Mouse (Mus musculus) kidney, postnatal 4 days (tissue): ENCODE measurements around the gene Epha7.

Experiments
- DNase-seq, 2 experiments: peaks; one replicate each; pipeline ENCODE4 v3.0.0; 2021; ENCODE audit warnings: mixed read lengths in 2 of 2

Gene Epha7

DNA sequence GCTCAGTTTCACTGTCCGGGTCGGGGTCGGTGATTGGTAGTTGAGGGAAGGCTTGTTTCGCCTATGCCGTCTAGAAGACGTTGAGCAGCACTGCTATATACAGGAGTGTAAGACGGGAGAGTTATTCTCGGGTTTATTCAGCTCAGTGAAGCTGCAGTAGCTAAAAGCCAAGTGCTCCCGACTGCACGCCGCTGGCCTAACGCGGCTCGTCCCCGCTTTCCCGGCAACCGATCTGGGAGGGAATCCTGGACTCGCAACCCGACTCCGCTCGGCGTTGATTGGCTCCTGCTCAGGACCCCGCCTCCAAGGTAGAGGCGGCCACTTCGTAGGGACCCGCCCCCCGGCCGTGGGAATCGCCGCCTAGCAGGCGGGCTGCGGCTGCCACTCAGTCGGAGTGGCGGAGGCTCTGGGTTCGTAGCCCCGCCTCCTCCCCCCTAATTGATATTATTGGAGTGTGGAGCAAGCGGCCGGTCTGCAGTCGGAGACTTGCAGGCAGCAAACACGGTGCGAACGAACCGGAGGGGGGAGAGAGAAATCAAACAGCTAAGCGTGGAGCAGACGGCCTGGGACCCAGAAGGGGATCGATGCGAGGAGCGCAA, at the start of gene Epha7:
TSS of gene Epha7 (plus strand) at position 441 of the 599 bp plus-strand sequence.
- peak; percentile 97 to 98 for DNase-seq

- DNase-seq: no peak
Measured at GRCm38 (mm10) chr4:28783961-28784360, 29.0 kb upstream of the Epha7 start.

DNA sequence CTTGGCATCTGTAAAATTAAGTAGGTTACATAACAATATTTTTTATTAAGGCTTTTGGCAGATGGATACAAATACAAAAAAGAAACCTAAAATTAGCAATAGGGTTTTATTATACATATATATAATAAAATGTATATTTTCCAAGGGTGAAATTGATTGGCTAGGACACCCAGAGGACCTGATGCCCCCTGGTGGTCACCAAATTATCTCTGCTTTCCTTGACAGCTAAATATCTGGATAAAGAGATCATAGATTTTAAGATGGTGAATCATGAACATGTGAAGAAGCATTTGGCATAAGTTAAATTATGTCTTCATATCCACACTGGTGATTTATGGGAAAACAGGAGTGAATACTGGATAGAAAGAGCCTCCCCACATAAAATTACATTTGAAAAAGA, 4.1 kb upstream of the Epha7 start:
- DNase-seq: peak; percentile 36 to 45

- no peak for DNase-seq
Measured at GRCm38 (mm10) chr4:28809703-28810102, 3.2 kb upstream of the Epha7 start.

GRCm38 (mm10) chr4:28813551-28814475, 882 bp downstream of the Epha7 start:
- peak; percentile 64 to 74 for DNase-seq

DNA sequence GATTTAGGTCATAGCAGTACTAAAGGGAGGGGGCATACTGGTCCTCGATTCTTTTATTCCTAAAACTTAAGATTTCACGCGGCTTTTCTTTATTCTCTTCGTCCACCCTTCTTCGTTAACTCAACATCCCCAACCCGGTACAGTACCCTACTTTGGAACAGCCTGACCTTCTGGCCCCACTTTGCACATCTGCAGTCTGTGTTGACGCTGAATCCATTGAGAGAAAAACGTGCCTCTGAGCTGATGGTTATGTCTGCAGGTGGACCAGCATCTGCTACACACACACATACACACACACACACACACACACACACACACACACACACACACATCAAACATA, 1.5 kb downstream of the Epha7 start:
- DNase-seq: no peak

DNA sequence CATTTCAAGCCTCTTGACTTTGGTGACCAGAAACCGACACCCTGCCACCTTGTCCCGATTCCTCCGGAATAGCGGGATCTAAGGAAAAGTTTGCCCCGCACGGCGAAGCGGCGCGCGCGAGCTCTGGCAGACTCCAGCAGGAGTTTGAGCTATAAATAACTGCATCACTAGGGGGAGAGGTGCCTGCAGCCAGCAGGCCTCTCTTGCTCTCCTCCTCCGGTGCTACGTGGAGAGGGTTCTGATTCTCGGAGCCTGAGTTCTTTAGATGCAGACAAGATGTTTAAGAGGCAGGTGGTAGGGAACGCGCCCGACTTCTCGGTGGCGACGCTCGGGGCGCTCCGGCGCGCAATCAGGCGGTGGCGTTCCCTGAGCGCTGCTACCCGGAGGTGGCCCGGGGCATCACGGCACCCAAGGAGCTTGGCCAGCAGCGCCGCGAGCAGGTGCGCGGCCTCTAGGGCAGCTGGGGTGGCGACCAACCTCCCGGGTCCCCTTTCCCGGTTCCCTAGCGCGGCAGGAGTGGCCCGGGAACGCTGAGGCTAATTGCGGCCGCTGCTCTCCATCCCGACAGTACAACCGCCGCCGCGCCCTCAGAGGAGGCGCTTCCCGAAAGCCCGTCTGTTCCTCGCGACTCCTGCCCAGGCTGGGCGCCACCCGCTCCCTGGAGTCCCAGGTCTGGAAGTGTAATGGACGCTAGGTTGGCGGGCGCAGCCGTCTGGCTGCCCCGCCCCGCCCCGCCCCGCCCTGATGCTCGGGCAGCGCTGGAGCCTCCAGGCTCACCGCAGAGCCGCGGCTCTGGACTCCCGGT, 2.1 kb downstream of the Epha7 start:
- peak; percentile 69 to 80 for DNase-seq

DNA sequence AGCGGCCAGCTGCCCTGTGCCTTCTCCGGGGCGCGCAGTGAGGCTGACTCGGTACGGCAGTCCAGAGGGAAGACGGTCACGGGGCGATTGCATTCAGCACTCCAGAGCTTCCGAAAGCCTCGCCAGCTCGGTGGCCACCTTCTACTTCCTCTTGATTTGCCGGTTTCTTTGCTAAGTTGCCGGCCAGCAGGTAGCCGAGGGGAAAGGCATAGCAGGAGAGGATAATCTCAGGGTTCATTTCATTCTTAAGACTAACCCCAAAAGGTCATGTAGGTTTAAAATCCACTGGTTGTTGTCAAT, 2.6 kb downstream of the Epha7 start:
- no peak for DNase-seq

- no peak for DNase-seq
Measured at GRCm38 (mm10) chr4:28823616-28824015, 10.7 kb downstream of the Epha7 start.

DNA sequence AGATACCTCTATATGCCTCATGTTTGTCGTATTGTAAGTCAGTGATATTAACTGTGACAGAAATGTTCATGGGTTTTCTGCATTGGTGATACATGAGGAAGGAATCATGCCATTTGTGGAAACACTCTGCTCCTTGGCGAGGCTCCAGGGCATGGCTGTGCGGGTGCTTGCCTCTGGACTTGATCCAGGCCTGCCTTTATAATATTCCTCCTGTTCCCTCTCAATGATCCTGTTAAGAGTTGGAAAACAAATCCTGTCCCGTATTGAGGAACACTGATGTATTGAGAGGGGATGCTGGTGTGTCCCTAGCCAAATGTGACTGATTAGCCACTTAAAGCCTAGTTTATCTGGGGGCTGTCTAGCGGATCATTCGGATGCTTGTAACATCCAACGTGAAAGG, 11.7 kb downstream of the Epha7 start:
- DNase-seq: peak in 1 of 2 experiments; percentile 12

GRCm38 (mm10) chr4:28837669-28838068, 24.7 kb downstream of the Epha7 start:
- DNase-seq: no peak

- no peak for DNase-seq
Measured at GRCm38 (mm10) chr4:28846311-28846710, 33.4 kb downstream of the Epha7 start.

DNA sequence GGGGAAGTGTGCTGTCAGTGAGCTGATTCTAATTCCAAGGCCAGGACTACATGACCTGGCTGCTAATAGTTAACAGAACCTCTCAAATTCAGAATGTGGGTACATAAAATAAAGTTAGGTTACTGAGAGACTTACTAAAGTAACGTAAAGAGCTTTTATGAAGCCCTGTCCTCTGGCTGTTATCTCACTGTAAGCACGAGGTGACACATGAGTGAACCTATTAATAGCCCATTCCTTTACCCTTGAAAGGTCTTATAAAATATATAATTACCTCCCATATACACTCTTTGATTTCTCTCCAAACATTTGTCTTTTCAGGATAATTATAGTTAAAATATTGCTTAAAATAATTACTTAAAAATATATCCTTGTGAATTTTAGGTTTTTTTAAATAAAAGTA, 37.5 kb downstream of the Epha7 start:
- DNase-seq: no peak

DNA sequence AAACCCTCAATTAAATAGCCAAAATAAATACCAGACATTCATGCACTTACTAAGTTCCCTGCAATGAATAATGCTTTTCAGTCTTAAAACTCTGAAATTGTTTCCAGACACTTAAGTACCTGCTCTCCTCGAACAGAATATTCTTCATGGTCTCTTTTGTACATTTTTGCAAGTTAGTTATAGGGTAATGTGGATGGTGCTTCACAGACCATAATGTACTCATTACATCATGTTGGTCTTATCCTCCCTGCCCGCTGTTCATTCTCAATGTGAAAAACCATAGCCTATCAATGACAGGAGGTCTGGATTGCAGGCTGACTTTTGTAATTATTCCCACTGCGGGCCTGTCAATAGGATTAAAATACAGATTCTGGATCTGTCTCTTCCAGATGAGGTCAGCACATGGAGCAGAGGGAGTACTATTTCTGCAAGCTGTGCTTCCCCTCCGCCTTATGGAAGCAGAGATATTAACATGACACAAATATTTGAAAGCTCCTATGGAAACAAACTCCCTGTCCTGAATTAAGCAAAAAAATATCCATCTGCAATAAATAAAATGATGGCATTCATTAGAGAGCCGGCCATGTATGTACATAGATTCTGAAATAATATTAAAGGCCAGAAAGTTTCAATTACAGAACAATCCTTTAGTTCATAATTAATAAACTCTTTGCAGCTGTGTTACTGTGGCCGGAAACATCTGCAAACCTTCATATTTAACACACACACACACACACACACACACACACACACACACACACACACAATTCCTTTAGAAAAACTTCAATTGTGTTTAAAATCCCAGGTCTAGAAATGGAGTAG, 50.1 kb downstream of the Epha7 start:
- DNase-seq: no peak

GRCm38 (mm10) chr4:28866411-28866810, 53.5 kb downstream of the Epha7 start:
- no peak for DNase-seq

DNA sequence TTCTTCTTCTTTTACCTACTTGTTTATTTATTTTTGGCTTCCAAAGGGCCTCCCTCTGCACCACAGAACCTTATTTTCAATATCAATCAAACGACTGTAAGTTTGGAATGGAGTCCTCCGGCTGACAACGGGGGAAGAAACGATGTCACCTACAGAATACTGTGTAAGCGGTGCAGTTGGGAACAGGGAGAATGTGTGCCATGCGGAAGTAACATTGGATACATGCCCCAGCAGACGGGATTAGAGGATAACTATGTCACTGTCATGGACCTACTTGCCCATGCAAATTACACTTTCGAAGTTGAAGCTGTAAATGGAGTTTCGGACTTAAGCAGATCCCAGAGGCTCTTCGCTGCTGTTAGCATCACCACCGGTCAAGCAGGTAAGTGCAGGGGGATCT, 58.7 kb downstream of the Epha7 start:
- DNase-seq: no peak

- DNase-seq: no peak
Measured at GRCm38 (mm10) chr4:28881271-28882044, 68.5 kb downstream of the Epha7 start.

- DNase-seq: no peak
Measured at GRCm38 (mm10) chr4:28889630-28890029, 76.7 kb downstream of the Epha7 start.

DNA sequence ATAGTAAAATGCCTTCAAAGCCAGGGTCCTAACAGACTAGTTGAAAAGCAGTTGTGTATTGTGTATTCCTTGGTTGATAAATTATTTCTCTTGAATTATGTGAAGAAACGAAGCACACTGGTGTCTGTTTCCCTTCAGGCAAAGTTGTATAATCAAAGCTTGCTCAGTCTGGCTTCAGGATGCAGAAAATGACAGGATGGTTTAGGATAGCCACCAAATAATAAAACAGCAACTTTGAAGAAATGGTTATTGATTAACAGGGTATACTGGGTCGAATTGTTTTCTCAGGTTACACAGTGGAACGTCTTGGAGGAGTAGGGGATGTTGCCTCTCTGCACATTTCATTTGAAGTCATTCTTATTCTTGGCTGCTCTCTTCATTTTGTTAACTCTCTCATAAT, 77.2 kb downstream of the Epha7 start:
- no peak for DNase-seq

GRCm38 (mm10) chr4:28895480-28895879, 82.5 kb downstream of the Epha7 start:
- no peak for DNase-seq

DNA sequence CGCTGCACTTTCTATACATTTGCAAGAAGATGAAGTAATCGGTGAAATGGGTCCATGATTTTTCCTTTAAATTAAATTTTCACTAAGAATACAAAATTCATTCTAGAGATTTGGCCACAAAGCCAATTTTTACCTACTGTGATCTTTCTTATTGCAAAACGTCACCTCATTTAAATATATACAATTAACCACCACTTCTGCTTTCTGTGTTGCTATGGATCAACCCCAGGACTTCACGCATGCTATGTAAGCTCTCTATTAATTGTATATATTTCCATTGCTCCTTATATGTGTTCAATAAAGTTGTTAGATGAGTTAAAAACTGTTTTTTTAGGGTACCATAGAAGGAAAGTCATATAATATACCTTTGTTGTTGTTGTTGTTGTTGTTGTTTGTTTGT, 86.4 kb downstream of the Epha7 start:
- DNase-seq: no peak

DNA sequence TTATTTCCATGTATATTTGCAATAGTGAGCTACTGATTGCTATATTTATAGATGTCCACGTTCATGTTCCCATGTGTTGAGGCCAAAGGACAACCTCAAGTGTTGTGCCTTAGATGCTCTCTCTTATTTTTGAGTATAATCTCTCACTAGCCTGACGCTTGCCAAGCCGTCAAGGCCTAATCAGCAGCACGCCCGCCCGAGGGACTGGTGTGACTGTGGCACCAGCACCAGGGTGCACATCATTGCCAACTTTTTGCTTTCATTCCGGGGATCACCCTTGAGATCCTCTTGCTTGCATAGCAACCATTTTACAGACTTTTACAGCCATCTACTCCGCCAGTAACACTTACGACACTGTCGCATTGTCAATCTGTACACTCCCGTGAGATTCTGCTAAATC, 86.9 kb downstream of the Epha7 start:
- DNase-seq: no peak
